Mouse (Mus musculus) embryonic fibroblast, embryonic 13.5 days (primary cell): ENCODE measurements at regions not wholly inside any gene's neighbourhood (a gene's known extent, or its start where the extent isn't known, plus 50 kb on each side); places are given as distances from the start of the nearest gene placed in this dataset.
A peak's percentile ranks its signal among the peaks of the same experiment; 100 is the strongest.
"Not testable (repeated sequence)": the region's sequence is repeated elsewhere in the genome, so short reads cannot be mapped to it uniquely, and the experiment has no call there.

Experiments used
- H3K27ac ChIP-seq: 2 replicates; pipeline ENCODE4 v1.5.1; 2012; ENCODE audit warnings: low read length, control low read depth, inconsistent platforms; ENCODE audit not compliant: insufficient read depth
- H3K4me1 ChIP-seq: 2 replicates; pipeline ENCODE4 v1.6.1; 2011; ENCODE audit warnings: low read length; ENCODE audit not compliant: control insufficient read depth, insufficient read depth
- H3K4me3 ChIP-seq: 2 replicates; pipeline ENCODE4 v1.5.1; 2011; ENCODE audit warnings: mild to moderate bottlenecking, control low read depth, low read length; ENCODE audit not compliant: insufficient read depth
- CTCF ChIP-seq: IDR thresholded peaks from 2 replicates; pipeline ENCODE4 v1.5.1; 2011; ENCODE audit warnings: mild to moderate bottlenecking, control low read depth, low read length, moderate library complexity, borderline replicate concordance; ENCODE audit not compliant: insufficient read depth
- POLR2A ChIP-seq: IDR thresholded peaks from 2 replicates; pipeline ENCODE4 v1.6.1; 2011; ENCODE audit warnings: low read depth, mild to moderate bottlenecking, control low read depth, low read length, moderate library complexity

GRCm38 (mm10) chr16:86222997-86223396 lies 321.4 kb upstream of the Adamts5 start:
- TF ChIP-seq POLR2A, result no peak
- TF ChIP-seq CTCF, result no peak
- H3K4me3 ChIP-seq, result no peak overlapping the region
- peak overlapping the region; percentile 77 for H3K27ac ChIP-seq

DNA sequence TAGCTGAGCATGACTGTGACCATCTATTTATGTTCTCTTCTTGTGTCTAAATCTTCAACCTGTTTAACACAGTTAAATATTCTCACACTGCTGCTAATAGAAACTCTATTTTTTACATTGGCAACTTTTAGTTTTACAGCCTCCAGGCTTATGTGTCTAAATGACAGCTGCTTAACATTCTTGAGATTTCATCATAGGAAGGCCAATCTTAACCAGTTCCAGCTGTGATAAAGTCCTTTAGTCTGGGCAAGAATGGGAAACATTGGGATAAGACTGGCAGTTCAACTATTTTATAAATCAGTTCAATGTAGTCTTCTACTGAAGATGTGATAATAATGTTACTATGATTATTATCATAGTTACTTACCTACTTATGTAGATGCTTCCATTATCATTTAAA lies 308.9 kb upstream of the Adamts5 start:
- Histone ChIP-seq H3K4me3 (no peak overlapping the region), H3K27ac (no peak overlapping the region), H3K4me1 (peaks cover 5% of the 10 kb centered on the region; the same call in 1 of the 2 replicates)
- TF ChIP-seq CTCF (no peak), POLR2A (no peak)

More at GRCm38 (mm10) chr16:86222997-86223396, 321.4 kb upstream of the Adamts5 start:
- no peaks in the 10 kb centered on the region for H3K4me1 ChIP-seq

DNA sequence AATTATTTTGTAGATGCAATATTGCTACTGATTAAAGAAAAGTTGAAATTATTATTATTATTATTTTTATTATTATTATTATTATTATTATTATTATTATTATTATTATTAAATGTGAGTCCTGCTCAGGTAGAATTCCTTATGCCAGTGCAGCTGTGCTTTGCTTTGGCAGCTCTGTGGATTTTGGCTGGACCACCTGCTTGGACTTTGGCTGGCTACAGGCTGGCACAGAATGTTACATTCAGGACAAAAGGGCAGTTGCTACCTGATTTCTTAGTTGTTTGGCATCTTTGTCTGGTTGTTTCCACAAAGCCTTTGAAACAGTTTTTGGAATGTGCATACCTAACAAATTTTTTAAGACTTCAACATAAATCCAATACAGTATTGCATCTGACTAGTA lies 307.7 kb upstream of the Adamts5 start:
- Histone ChIP-seq H3K4me1 (peaks cover 5% of the 10 kb centered on the region; the same call in 1 of the 2 replicates), H3K27ac (no peak overlapping the region), H3K4me3 (no peak overlapping the region)
- TF ChIP-seq POLR2A (no peak), CTCF (no peak)

- H3K4me3 ChIP-seq, result no peak overlapping the region
- TF ChIP-seq POLR2A, result no peak
- peaks cover 4% of the 10 kb centered on the region; the same call in 1 of the 2 replicates for H3K4me1 ChIP-seq
Observed at GRCm38 (mm10) chr16:86189874-86190273, 288.2 kb upstream of the Adamts5 start.

GRCm38 (mm10) chr16:86188966-86189365 lies 287.3 kb upstream of the Adamts5 start:
- Histone ChIP-seq H3K4me1 (peaks cover 4% of the 10 kb centered on the region; the same call in 1 of the 2 replicates), H3K27ac (no peak overlapping the region), H3K4me3 (no peak overlapping the region)
- TF ChIP-seq CTCF (no peak), POLR2A (no peak)

More at GRCm38 (mm10) chr16:86189874-86190273, 288.2 kb upstream of the Adamts5 start:
- no peak overlapping the region for H3K27ac ChIP-seq

DNA sequence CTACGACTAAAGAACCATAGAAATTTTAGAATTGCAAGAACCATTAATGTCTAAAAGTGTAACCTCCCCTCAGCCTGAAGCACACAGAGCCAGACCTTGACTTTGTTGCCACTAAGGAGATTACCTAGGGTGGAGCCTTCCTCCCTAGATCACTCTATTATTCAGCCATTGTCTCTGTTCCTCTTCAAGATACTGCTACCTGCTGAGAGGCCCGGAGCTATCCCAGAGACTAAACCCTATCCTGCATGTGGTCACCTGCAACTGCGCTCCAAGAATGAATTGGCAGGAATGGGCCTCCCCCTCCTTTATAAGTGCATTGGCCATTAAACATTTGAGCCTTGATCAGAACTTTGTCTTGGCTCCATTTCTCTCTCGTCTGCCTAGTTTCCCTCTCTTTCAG lies 286.0 kb upstream of the Adamts5 start:
- H3K27ac ChIP-seq, H3K4me3 ChIP-seq, H3K4me1 ChIP-seq: not testable (repeated sequence)

GRCm38 (mm10) chr16:86159021-86159815 lies 257.6 kb upstream of the Adamts5 start:
- TF ChIP-seq CTCF, result no peak
- TF ChIP-seq POLR2A, result no peak
- Histone ChIP-seq H3K4me3 (no peak overlapping the region), H3K4me1 (no peaks in the 10 kb centered on the region; the same call in 1 of the 2 replicates), H3K27ac (peak overlapping the region; percentile 69; the same call in 1 of the 2 replicates)

DNA sequence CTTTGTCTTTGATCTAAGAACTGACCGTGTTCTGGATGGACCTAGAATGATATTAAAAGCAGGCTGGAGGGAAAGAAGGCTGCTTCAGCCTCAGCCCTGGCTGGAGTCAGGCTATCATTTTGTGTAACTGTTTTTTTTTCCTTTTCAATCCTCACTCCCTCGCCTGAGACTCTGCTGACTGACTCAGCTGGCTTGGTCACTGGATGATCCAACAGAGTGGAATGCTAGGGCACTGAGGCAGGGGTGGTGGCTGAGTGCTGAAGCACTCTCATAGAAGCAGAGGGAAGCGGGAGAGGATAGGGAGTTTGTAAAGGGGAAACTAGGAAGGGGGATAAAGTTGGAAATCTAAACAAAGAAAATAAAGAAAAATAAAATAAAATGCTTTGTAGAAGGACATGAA lies 236.5 kb upstream of the Adamts5 start:
- Histone ChIP-seq H3K27ac (peak overlapping the region; percentile 69), H3K4me3 (no peak overlapping the region), H3K4me1 (peaks cover 7% of the 10 kb centered on the region)
- no peak for TF ChIP-seq POLR2A

- TF ChIP-seq POLR2A (no peak), CTCF (no peak)
- Histone ChIP-seq H3K27ac (no peak overlapping the region), H3K4me1 (peaks cover 6% of the 10 kb centered on the region; the same call in 1 of the 2 replicates), H3K4me3 (no peak overlapping the region)
Observed at GRCm38 (mm10) chr16:86136169-86136568, 234.5 kb upstream of the Adamts5 start.

DNA sequence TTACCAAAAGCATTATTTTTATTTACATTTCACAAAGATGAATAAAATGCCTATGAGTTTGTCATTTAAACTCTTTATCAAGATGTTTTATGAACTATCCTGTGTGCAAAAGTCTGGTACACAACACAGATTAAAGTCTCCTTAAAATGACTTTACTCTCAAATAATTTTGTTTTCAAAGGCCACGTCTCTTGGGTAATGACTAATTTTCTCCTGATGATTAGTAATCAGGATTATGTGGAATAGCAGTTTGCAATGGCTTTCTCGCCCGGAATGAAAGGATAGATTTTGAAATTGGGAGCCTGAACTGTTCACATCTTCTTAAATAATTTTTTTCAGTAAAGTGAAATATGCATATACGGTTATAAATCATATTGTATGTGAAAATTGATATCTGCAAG lies 225.8 kb upstream of the Adamts5 start:
- TF ChIP-seq CTCF, result no peak
- TF ChIP-seq POLR2A, result no peak
- Histone ChIP-seq H3K4me3 (no peak overlapping the region), H3K27ac (no peak overlapping the region), H3K4me1 (peaks cover 7% of the 10 kb centered on the region; the same call in 1 of the 2 replicates)
